Mouse (Mus musculus): ENCODE measurements around the gene Nek4. TPM values are rescaled to one million over a fixed set of nuclear protein-coding genes. Genes with fewer than 3 reads are reported as not detected.
A peak's percentile ranks its signal among the peaks of the same experiment; 100 is the strongest.

Nek4 gene
- polyA plus RNA-seq, 1 experiment from 2014 or later, result 17.3 TPM

GRCm38 (mm10) chr14:30976222-30976621, 25.0 kb downstream of the Nek4 start:
- no peak for ATAC-seq (replicated peaks; ENCODE audit: low FRiP score)
- Histone ChIP-seq H3K9me3 (replicated peaks) (no peaks in the 10 kb centered on the region), H3K36me3 (peaks cover 33% of the 10 kb centered on the region), H3K9ac (no peak overlapping the region), H3K4me3 (replicated peaks) (no peak overlapping the region), H3K27me3 (no peaks in the 10 kb centered on the region), H3K4me2 (no peak overlapping the region), H3K4me1 (no peaks in the 10 kb centered on the region), H3K27ac (no peak overlapping the region)
- 75% methylated on average over 3 of the region's 3 CpGs for WGBS

- no peak overlapping the region for H3K4me3 ChIP-seq (replicated peaks)
- no peak overlapping the region for H3K4me2 ChIP-seq
- H3K27ac ChIP-seq, result no peak overlapping the region
- peaks cover 9% of the 10 kb centered on the region for H3K4me1 ChIP-seq
- H3K9me3 ChIP-seq (replicated peaks), result no peaks in the 10 kb centered on the region
- no peaks in the 10 kb centered on the region for H3K27me3 ChIP-seq
- peaks cover 19% of the 10 kb centered on the region for H3K36me3 ChIP-seq
- ATAC-seq (replicated peaks; ENCODE audit: low FRiP score), result no peak
- H3K9ac ChIP-seq, result no peak overlapping the region
Measured at GRCm38 (mm10) chr14:30996417-30996816, 45.2 kb downstream of the Nek4 start.

- Histone ChIP-seq H3K4me1 (peaks cover 16% of the 10 kb centered on the region), H3K27ac (peak overlapping the region; percentile 98), H3K9me3 (replicated peaks) (no peaks in the 10 kb centered on the region), H3K36me3 (peaks cover 22% of the 10 kb centered on the region), H3K4me2 (peak overlapping the region; percentile 74), H3K4me3 (replicated peaks) (peak overlapping the region; percentile 97), H3K9ac (peak overlapping the region; percentile 93), H3K27me3 (no peaks in the 10 kb centered on the region)
- WGBS, result 59% methylated on average over 10 of the region's 10 CpGs
- ATAC-seq (replicated peaks; ENCODE audit: low FRiP score), result no peak
Measured at GRCm38 (mm10) chr14:31000356-31000755, 49.2 kb downstream of the Nek4 start.

- Histone ChIP-seq H3K27ac (peak overlapping the region; percentile 98), H3K9ac (peak overlapping the region; percentile 93), H3K4me3 (replicated peaks) (peak overlapping the region; percentile 97), H3K9me3 (replicated peaks) (no peaks in the 10 kb centered on the region), H3K36me3 (peaks cover 22% of the 10 kb centered on the region), H3K4me1 (peaks cover 16% of the 10 kb centered on the region), H3K4me2 (peak overlapping the region; percentile 74), H3K27me3 (no peaks in the 10 kb centered on the region)
- 0% methylated on average over 21 of the region's 21 CpGs for WGBS
- peak; percentile 14 for ATAC-seq (replicated peaks; ENCODE audit: low FRiP score)
Measured at GRCm38 (mm10) chr14:31000816-31001306, 49.7 kb downstream of the Nek4 start.

GRCm38 (mm10) chr14:31001307-31002205, 50.4 kb downstream of the Nek4 start, which contains the start of the genes Glt8d1 and Spcs1:
TSS of gene Glt8d1 (plus strand) at chr14:31001400.
TSS of gene Spcs1 (minus strand) at chr14:31001672.
- ATAC-seq (replicated peaks; ENCODE audit: low FRiP score), result peak; percentile 95
- Histone ChIP-seq H3K4me2 (peak within 1 kb of the TSS; percentile 74), H3K36me3 (peaks cover 22% of the 10 kb centered on the region), H3K4me1 (peaks cover 16% of the 10 kb centered on the region), H3K9me3 (replicated peaks) (no peaks in the 10 kb centered on the region), H3K27me3 (no peaks in the 10 kb centered on the region), H3K9ac (peak within 1 kb of the TSS; percentile 93), H3K27ac (peak within 1 kb of the TSS; percentile 98), H3K4me3 (replicated peaks) (peak within 1 kb of the TSS; percentile 97)
- WGBS, result under 1% methylated on average over 75 of the region's 84 CpGs

GRCm38 (mm10) chr14:31004527-31004926, 53.4 kb downstream of the Nek4 start:
- H3K36me3 ChIP-seq, result peaks cover 29% of the 10 kb centered on the region
- no peak overlapping the region for H3K27ac ChIP-seq
- H3K27me3 ChIP-seq, result no peaks in the 10 kb centered on the region
- 84% methylated on average over 2 of the region's 2 CpGs for WGBS
- no peak overlapping the region for H3K4me3 ChIP-seq (replicated peaks)
- no peaks in the 10 kb centered on the region for H3K9me3 ChIP-seq (replicated peaks)
- H3K4me1 ChIP-seq, result peaks cover 15% of the 10 kb centered on the region
- no peak overlapping the region for H3K9ac ChIP-seq
- H3K4me2 ChIP-seq, result no peak overlapping the region
- ATAC-seq (replicated peaks; ENCODE audit: low FRiP score), result no peak

- Histone ChIP-seq H3K9ac (no peak overlapping the region), H3K9me3 (replicated peaks) (no peaks in the 10 kb centered on the region), H3K36me3 (peaks cover 50% of the 10 kb centered on the region), H3K27me3 (no peaks in the 10 kb centered on the region), H3K4me1 (peaks cover 7% of the 10 kb centered on the region), H3K27ac (no peak overlapping the region), H3K4me2 (no peak overlapping the region), H3K4me3 (replicated peaks) (no peak overlapping the region)
- ATAC-seq (replicated peaks; ENCODE audit: low FRiP score), result no peak
- 78% methylated on average over 5 of the region's 5 CpGs for WGBS
Measured at GRCm38 (mm10) chr14:31006779-31007178, 55.6 kb downstream of the Nek4 start.

- WGBS, result 96% methylated on average over 3 of the region's 3 CpGs
- no peaks in the 10 kb centered on the region for H3K27me3 ChIP-seq
- H3K9me3 ChIP-seq (replicated peaks), result no peaks in the 10 kb centered on the region
- H3K36me3 ChIP-seq, result peaks cover 95% of the 10 kb centered on the region
- ATAC-seq (replicated peaks; ENCODE audit: low FRiP score), result no peak
- H3K9ac ChIP-seq, result no peak overlapping the region
- H3K27ac ChIP-seq, result no peak overlapping the region
- H3K4me1 ChIP-seq, result 0 out of 2 replicates have a peak, but pooled peaks cover 3% of the 10 kb centered on the region
- no peak overlapping the region for H3K4me2 ChIP-seq
- H3K4me3 ChIP-seq (replicated peaks), result no peak overlapping the region
Measured at GRCm38 (mm10) chr14:31011588-31011987, 60.4 kb downstream of the Nek4 start.

GRCm38 (mm10) chr14:31013928-31014327, 62.8 kb downstream of the Nek4 start:
- Histone ChIP-seq H3K36me3 (peaks cover 86% of the 10 kb centered on the region), H3K27me3 (no peaks in the 10 kb centered on the region), H3K4me3 (replicated peaks) (no peak overlapping the region), H3K9ac (no peak overlapping the region), H3K27ac (no peak overlapping the region), H3K4me2 (no peak overlapping the region), H3K9me3 (replicated peaks) (no peaks in the 10 kb centered on the region), H3K4me1 (peaks cover 16% of the 10 kb centered on the region)
- 98% methylated on average over 2 of the region's 2 CpGs for WGBS
- no peak for ATAC-seq (replicated peaks; ENCODE audit: low FRiP score)

GRCm38 (mm10) chr14:31016063-31016462, 64.9 kb downstream of the Nek4 start:
- Histone ChIP-seq H3K4me2 (no peak overlapping the region), H3K27ac (no peak overlapping the region), H3K4me3 (replicated peaks) (no peak overlapping the region), H3K9ac (no peak overlapping the region), H3K27me3 (no peaks in the 10 kb centered on the region), H3K9me3 (replicated peaks) (no peaks in the 10 kb centered on the region), H3K36me3 (peaks cover 68% of the 10 kb centered on the region), H3K4me1 (peaks cover 26% of the 10 kb centered on the region)
- no peak for ATAC-seq (replicated peaks; ENCODE audit: low FRiP score)
- 85% methylated on average over 1 of the region's 1 CpGs for WGBS

GRCm38 (mm10) chr14:31017854-31018253, 66.7 kb downstream of the Nek4 start:
- WGBS, result 0% methylated on average over 2 of the region's 2 CpGs
- Histone ChIP-seq H3K4me2 (peak overlapping the region; percentile 81), H3K4me3 (replicated peaks) (peak overlapping the region; percentile 88), H3K36me3 (peaks cover 61% of the 10 kb centered on the region), H3K9ac (peak overlapping the region; percentile 94), H3K27ac (0 out of 2 replicates have a peak overlapping the region, but pooled peaks have one; percentile 98), H3K27me3 (no peaks in the 10 kb centered on the region), H3K4me1 (peaks cover 30% of the 10 kb centered on the region), H3K9me3 (replicated peaks) (no peaks in the 10 kb centered on the region)
- ATAC-seq (replicated peaks; ENCODE audit: low FRiP score), result no peak

GRCm38 (mm10) chr14:31018860-31019291, 67.7 kb downstream of the Nek4 start, which contains the start of the genes Pbrm1 and Gnl3:
TSS of gene Pbrm1 (plus strand) at chr14:31019138.
TSS of gene Gnl3 (minus strand) at chr14:31019152.
- peak within 1 kb of the TSS; percentile 98 for H3K27ac ChIP-seq
- peak; percentile 96 for ATAC-seq (replicated peaks; ENCODE audit: low FRiP score)
- H3K4me3 ChIP-seq (replicated peaks), result peak within 1 kb of the TSS; percentile 88
- WGBS, result under 1% methylated on average over 42 of the region's 53 CpGs
- H3K9ac ChIP-seq, result peak within 1 kb of the TSS; percentile 94
- H3K27me3 ChIP-seq, result no peaks in the 10 kb centered on the region
- no peaks in the 10 kb centered on the region for H3K9me3 ChIP-seq (replicated peaks)
- peaks cover 59% of the 10 kb centered on the region for H3K36me3 ChIP-seq
- peak within 1 kb of the TSS; percentile 81 for H3K4me2 ChIP-seq
- peaks cover 30% of the 10 kb centered on the region for H3K4me1 ChIP-seq

Measured in kidney, embryonic 15.5 days (tissue).